Mouse (Mus musculus) forebrain, embryonic 14.5 days (tissue): ENCODE measurements around the gene Zfp143. TPM values are rescaled to one million over a fixed set of nuclear protein-coding genes. Genes with fewer than 3 reads are reported as not detected.
"Not testable (repeated sequence)": the region's sequence is repeated elsewhere in the genome, so short reads cannot be mapped to it uniquely, and the experiment has no call there.

Experiments used
- ATAC-seq: fragments of 200-750 bp; cut with Nextera tagmentation; 2 replicates; pipeline ENCODE4 v1.8.0; 2017; ENCODE audit warnings: mild to moderate bottlenecking, moderate library complexity
- DNase-seq: peaks from one replicate; pipeline ENCODE4 v3.0.0-alpha.2; 2015; ENCODE audit warnings: low spot score
- H3K27ac ChIP-seq: fragments of 300-500 bp; sonication (generic); 2 replicates; pipeline ENCODE4 v1.5.1; 2014; ENCODE audit warnings: low read depth, mild to moderate bottlenecking, control low read depth, low read length, moderate library complexity
- H3K27me3 ChIP-seq: fragments of 300-500 bp; sonication (generic); replicated peaks from 2 replicates; pipeline ENCODE4 v1.6.1; 2014; ENCODE audit warnings: low read length, control low read depth, mixed read lengths; ENCODE audit not compliant: control insufficient read depth, insufficient read depth
- H3K36me3 ChIP-seq: fragments of 300-500 bp; sonication (generic); 2 replicates; pipeline ENCODE4 v1.6.1; 2014; ENCODE audit warnings: low read length, control low read depth; ENCODE audit not compliant: control insufficient read depth, insufficient read depth
- H3K4me1 ChIP-seq: fragments of 300-500 bp; sonication (generic); 2 replicates; pipeline ENCODE4 v1.6.1; 2014; ENCODE audit warnings: antibody characterized with exemption, low read length, control low read depth; ENCODE audit not compliant: control insufficient read depth, insufficient read depth
- H3K4me2 ChIP-seq: fragments of 300-500 bp; sonication (generic); 2 replicates; pipeline ENCODE4 v1.6.1; 2014; ENCODE audit warnings: mild to moderate bottlenecking, control low read depth, low read length
- H3K4me3 ChIP-seq: fragments of 300-500 bp; sonication (generic); 2 replicates; pipeline ENCODE4 v1.5.1; 2014; ENCODE audit warnings: low read depth, low read length, control low read depth
- H3K9ac ChIP-seq: fragments of 300-500 bp; sonication (generic); 2 replicates; pipeline ENCODE4 v1.6.1; 2014; ENCODE audit warnings: mild to moderate bottlenecking, low read length, control low read depth, moderate library complexity
- H3K9me3 ChIP-seq: fragments of 300-500 bp; sonication (generic); replicated peaks from 2 replicates; pipeline ENCODE4 v1.6.1; 2016; ENCODE audit warnings: low read length, control low read depth, mixed read lengths; ENCODE audit not compliant: control insufficient read depth
- WGBS: fragments of 180-500 bp; shearing (Covaris S2); extraction: QIAGEN DNeasy Blood & Tissue Kit; methylation state at CpG from one replicate; pipeline ENCODE4 v1.1.7; 2014; 5-methylcytosine and 5-hydroxymethylcytosine counted together
- polyA plus RNA-seq: library from polyadenylated mRNA; unstranded; fragments of >200 nt; fragmentation: Nextera tagmentation; extraction: Ambion mirVana; gene quantifications from 2 replicates; pipeline ENCODE4 v1.2.1, GENCODE M21; 2014

The Zfp143 gene
- polyA plus RNA-seq, 1 experiment from 2014 or later = 27.3 TPM

DNA sequence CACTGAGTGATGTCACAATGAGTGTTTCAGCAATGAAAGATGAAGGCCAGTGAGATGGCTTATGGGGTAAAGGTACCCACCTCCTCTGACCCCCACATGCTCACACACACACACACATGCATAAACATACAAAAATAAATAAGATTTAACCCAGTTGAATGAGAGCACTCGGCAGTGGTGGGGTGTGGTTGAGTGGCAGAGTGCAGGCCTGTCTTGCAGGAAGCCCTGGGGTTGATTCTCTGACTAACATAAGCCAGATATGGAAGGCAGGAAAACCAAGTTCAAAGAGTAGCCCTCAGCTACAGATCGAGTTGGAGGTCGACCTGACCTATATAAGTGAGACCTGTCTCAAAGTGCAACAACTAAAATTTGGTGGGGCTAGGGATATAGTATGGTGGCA, 45.6 kb downstream of the Zfp143 start:
- H3K27me3 ChIP-seq = no peaks in the 10 kb centered on the region
- no peaks in the 10 kb centered on the region for H3K36me3 ChIP-seq
- no peaks in the 10 kb centered on the region for H3K9me3 ChIP-seq
- no peak overlapping the region for H3K27ac ChIP-seq
- 83% methylated on average over 3 of the region's 3 CpGs for WGBS
- no peak overlapping the region for H3K4me2 ChIP-seq
- no peak for ATAC-seq
- H3K9ac ChIP-seq = no peak overlapping the region
- H3K4me1 ChIP-seq = 0 out of 2 replicates have a peak, but pooled peaks cover 2% of the 10 kb centered on the region
- DNase-seq = no peak
- no peak overlapping the region for H3K4me3 ChIP-seq

DNA sequence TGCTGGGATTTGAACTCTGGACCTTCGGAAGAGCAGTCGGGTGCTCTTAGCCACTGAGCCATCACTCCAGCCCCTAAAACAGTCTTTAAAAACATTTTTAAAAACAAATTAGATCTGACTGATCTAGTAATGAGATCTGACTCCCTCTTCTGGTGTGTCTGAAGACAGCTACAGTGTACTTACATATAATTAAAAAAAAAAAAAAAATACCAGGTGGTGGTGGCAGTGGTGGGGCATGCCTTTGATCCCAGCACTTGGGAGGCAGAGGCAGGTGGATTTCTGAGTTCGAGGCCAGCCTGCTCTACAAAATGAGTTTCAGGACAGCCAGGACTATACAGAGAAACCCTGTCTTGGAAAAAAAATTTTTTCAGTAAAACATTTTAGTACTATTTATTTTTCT, 47.5 kb downstream of the Zfp143 start:
- not testable (repeated sequence) for H3K9me3 ChIP-seq, H3K27me3 ChIP-seq, H3K9ac ChIP-seq, ATAC-seq, H3K4me3 ChIP-seq, H3K36me3 ChIP-seq, H3K4me1 ChIP-seq, H3K27ac ChIP-seq, DNase-seq, H3K4me2 ChIP-seq
- WGBS = 92% methylated on average over 3 of the region's 3 CpGs

DNA sequence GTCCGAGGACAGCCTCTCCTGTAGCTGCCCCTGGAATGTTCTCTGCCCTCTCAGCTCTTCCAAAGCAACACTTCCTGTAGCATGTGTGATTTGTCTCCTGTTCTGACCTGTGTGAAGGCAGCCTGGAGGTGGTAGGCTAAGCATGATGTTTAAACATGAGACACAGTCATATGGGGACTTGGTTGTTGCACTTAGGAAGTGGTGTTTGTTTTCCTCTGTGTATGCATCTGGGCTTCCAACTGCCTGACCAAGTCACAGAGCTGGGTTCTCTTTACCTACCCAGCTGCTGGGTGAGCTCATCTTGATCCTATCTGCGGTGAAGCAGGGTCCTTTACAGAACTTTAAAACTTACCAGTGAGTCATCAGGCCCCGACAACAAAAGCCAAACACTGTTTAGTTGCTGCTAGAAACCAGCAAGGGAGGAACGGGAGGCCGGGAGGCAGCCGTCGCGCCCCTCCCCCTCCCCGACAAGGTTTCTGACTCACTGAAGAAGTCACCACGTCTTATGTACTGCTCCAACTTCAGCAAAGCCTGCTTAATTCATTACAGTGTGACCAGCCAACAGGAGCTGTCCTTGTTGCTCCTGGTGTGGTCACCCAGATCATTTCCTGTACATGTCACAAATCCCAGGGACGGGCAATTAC, 48.1 kb downstream of the Zfp143 start:
- Histone ChIP-seq H3K27me3 (no peaks in the 10 kb centered on the region), H3K4me2 (no peak overlapping the region), H3K4me1 (0 out of 2 replicates have a peak, but pooled peaks cover 2% of the 10 kb centered on the region), H3K9ac (no peak overlapping the region), H3K4me3 (no peak overlapping the region), H3K36me3 (no peaks in the 10 kb centered on the region), H3K9me3 (no peaks in the 10 kb centered on the region), H3K27ac (no peak overlapping the region)
- DNase-seq = no peak
- no peak for ATAC-seq
- WGBS = 18% methylated on average over 11 of the region's 11 CpGs

DNA sequence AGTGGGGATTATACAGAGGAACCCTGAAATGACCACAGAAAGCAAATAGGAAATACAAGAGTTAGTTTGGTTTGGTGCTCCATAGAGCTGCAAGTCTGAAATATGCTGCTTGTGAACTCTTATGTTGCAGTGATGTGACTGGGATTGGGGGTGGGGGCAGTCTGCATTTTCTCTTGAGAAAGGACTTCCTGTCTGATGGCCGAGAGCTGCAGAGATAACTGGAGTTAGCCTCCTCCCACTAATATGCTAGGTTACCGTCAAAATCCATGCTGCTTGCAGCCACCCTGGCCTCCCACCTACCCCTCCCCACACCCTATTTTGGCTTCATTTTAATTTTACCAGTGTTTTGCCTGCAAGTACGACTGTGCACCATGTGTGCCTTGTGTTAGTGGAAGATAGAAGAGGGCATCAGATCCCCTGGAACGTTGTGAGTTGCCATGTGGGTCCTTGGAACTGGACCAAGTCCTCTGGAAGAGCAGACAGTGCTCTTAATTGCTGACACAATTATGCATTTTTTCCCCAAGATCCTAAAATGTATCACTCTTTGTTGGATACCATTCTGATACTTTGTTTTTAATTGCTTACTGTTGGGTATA, 49.1 kb downstream of the Zfp143 start:
- Histone ChIP-seq H3K4me1 (0 out of 2 replicates have a peak, but pooled peaks cover 2% of the 10 kb centered on the region), H3K27ac (no peak overlapping the region), H3K9ac (no peak overlapping the region), H3K36me3 (no peaks in the 10 kb centered on the region), H3K9me3 (no peaks in the 10 kb centered on the region), H3K27me3 (no peaks in the 10 kb centered on the region), H3K4me3 (no peak overlapping the region), H3K4me2 (no peak overlapping the region)
- DNase-seq (peak; percentile 61), ATAC-seq (peak; percentile 61; the same call in 1 of the 2 replicates)
- WGBS = 52% methylated on average over 4 of the region's 4 CpGs

DNA sequence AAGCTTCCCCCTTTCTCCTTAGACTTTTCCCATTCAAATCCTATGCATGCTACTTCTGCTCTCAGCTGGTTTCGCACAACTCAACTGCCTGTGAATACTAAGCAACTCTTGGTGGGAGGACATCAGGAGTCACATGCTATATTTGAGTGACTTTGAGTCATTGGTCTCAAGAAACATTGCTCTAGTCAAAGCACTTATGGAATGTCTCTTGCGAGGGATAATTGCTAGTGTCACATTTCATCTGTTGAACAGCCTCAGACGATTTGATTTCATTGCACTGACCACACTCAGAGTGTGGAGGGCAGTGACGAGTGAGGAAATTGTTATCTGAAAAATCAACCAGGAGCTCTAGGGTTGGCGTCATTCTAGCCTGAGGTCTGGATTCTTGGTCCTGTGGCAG, 53.7 kb downstream of the Zfp143 start:
- no peaks in the 10 kb centered on the region for H3K36me3 ChIP-seq
- DNase-seq (no peak), ATAC-seq (no peak)
- H3K9ac ChIP-seq = no peak overlapping the region
- H3K4me1 ChIP-seq = no peaks in the 10 kb centered on the region
- WGBS = 69% methylated on average over 5 of the region's 5 CpGs
- H3K9me3 ChIP-seq = no peaks in the 10 kb centered on the region
- no peaks in the 10 kb centered on the region for H3K27me3 ChIP-seq
- H3K4me3 ChIP-seq = no peak overlapping the region
- no peak overlapping the region for H3K27ac ChIP-seq
- H3K4me2 ChIP-seq = no peak overlapping the region

- no peaks in the 10 kb centered on the region for H3K27me3 ChIP-seq
- H3K36me3 ChIP-seq = no peaks in the 10 kb centered on the region
- H3K27ac ChIP-seq = no peak overlapping the region
- no peak overlapping the region for H3K9ac ChIP-seq
- ATAC-seq (no peak), DNase-seq (peak; percentile 21)
- no peaks in the 10 kb centered on the region for H3K9me3 ChIP-seq
- H3K4me1 ChIP-seq = no peaks in the 10 kb centered on the region
- no peak overlapping the region for H3K4me3 ChIP-seq
- no peak overlapping the region for H3K4me2 ChIP-seq
- 16% methylated on average over 1 of the region's 1 CpGs for WGBS
Measured at GRCm38 (mm10) chr7:110116731-110117291, 55.8 kb downstream of the Zfp143 start.

DNA sequence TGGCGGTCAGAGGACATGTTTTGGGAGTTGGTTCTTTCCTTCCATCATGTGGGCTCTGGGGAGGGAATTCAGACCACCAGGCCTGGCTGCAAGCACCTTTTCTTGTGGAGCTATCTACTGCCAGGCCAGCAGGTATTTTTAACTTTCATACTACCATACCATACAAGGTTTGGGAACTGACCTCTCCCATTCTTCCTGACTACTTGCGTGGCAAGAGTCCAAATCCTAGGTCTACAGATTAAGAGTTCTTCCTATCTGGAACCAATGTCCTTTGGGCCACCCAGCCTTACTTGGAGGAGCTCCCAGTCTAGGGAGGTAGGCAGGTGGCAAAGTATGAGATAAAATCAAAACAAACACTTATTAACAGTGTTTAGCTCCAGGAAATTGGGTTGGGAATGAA, 57.4 kb downstream of the Zfp143 start:
- no peaks in the 10 kb centered on the region for H3K9me3 ChIP-seq
- H3K9ac ChIP-seq = no peak overlapping the region
- 86% methylated on average over 2 of the region's 2 CpGs for WGBS
- ATAC-seq = no peak
- H3K27ac ChIP-seq = no peak overlapping the region
- H3K4me2 ChIP-seq = no peak overlapping the region
- no peaks in the 10 kb centered on the region for H3K4me1 ChIP-seq
- H3K27me3 ChIP-seq = no peaks in the 10 kb centered on the region
- no peak for DNase-seq
- no peaks in the 10 kb centered on the region for H3K36me3 ChIP-seq
- H3K4me3 ChIP-seq = no peak overlapping the region

DNA sequence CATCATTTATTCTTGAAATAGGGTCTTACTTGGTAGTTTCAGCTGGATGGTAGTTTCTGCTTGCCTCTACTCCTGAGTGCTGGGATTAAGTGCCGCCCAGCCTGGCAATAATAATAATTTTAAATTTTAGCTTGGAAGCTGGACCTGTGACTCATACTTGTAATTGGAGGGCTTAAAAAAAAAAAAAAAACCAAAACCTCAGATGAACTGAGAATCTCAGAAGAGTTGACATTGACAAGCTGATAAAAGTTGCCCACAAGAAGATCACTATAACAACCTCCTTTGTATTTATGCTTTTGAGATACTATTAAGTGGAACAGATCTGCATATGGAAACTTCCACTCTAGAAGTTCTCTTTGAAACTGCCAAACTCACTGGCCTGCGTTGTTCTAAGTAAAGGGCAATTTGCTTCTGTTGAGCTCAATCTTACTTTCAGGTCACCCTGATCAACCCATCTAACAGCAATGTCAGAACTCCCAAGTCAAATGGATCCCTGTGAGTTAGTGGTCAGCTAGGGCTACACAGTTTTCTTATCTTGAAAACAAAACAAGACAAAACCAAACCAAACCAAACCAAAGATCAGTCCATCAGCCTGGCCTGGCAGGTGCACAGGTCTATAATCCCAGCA, 59.3 kb downstream of the Zfp143 start:
- no peak overlapping the region for H3K9ac ChIP-seq

DNA sequence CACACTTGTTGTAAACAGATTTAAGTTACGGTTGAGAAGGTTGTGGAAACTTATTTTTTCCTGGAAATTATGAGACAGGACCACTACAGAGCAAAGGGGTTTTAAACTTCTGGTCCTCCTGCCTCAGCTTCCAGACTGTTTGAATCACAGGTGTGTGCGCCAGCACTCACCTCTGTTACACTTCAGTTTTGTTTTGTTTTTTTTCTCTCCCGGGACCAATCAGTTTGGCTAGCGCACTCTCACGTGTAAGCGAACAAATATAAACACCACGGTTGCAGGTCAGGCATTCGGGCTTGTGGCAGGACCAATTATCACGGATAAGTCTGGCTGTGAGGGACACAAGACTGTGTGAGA, 60.1 kb downstream of the Zfp143 start:
- peak overlapping the region; percentile 75 for H3K9ac ChIP-seq
- WGBS = 3% methylated on average over 9 of the region's 9 CpGs
- H3K4me3 ChIP-seq = peak overlapping the region; percentile 97
- H3K4me1 ChIP-seq = 0 out of 2 replicates have a peak, but pooled peaks cover 4% of the 10 kb centered on the region
- H3K27ac ChIP-seq = peak overlapping the region; percentile 63
- H3K27me3 ChIP-seq = no peaks in the 10 kb centered on the region
- H3K36me3 ChIP-seq = no peaks in the 10 kb centered on the region
- H3K9me3 ChIP-seq = no peaks in the 10 kb centered on the region
- DNase-seq (no peak), ATAC-seq (no peak)
- H3K4me2 ChIP-seq = peak overlapping the region; percentile 84

More for the DNA sequence above, 59.3 kb downstream of the Zfp143 start:
- no peak for ATAC-seq
- no peak overlapping the region for H3K4me2 ChIP-seq
- 83% methylated on average over 2 of the region's 2 CpGs for WGBS
- no peaks in the 10 kb centered on the region for H3K9me3 ChIP-seq
- H3K36me3 ChIP-seq = no peaks in the 10 kb centered on the region
- no peak overlapping the region for H3K27ac ChIP-seq
- DNase-seq = no peak
- no peaks in the 10 kb centered on the region for H3K27me3 ChIP-seq
- 0 out of 2 replicates have a peak, but pooled peaks cover 4% of the 10 kb centered on the region for H3K4me1 ChIP-seq
- H3K4me3 ChIP-seq = no peak overlapping the region
